Mouse (Mus musculus) heart, postnatal 0 days (tissue): ENCODE measurements around the gene Ccdc142. TPM values are rescaled to one million over a fixed set of nuclear protein-coding genes. Genes with fewer than 3 reads are reported as not detected.

Source experiments
- ATAC-seq: fragments of 200-750 bp; cut with Nextera tagmentation; 2 replicates; pipeline ENCODE4 v1.8.0; 2017; ENCODE audit warnings: low read depth, moderate number of reproducible peaks, moderate library complexity; ENCODE audit not compliant: insufficient read depth
- DNase-seq: peaks from one replicate; pipeline ENCODE4 v3.0.0-alpha.2; 2016; ENCODE audit warnings: low spot score
- H3K27ac ChIP-seq: fragments of 300-500 bp; sonication (generic); 2 replicates; pipeline ENCODE4 v1.5.1; 2014; ENCODE audit warnings: low read depth, mild to moderate bottlenecking
- H3K27me3 ChIP-seq: fragments of 300-500 bp; sonication (generic); 2 replicates; pipeline ENCODE4 v1.6.1; 2014; ENCODE audit warnings: low read length, mixed read lengths; ENCODE audit not compliant: control insufficient read depth, insufficient read depth
- H3K36me3 ChIP-seq: fragments of 300-500 bp; sonication (generic); replicated peaks from 2 replicates; pipeline ENCODE4 v1.6.1; 2014; ENCODE audit warnings: low read length, mixed read lengths; ENCODE audit not compliant: control insufficient read depth, insufficient read depth
- H3K4me1 ChIP-seq: fragments of 300-500 bp; sonication (generic); 2 replicates; pipeline ENCODE4 v1.6.1; 2014; ENCODE audit warnings: antibody characterized with exemption; ENCODE audit not compliant: control insufficient read depth, insufficient read depth
- H3K4me2 ChIP-seq: fragments of 300-500 bp; sonication (generic); 2 replicates; pipeline ENCODE4 v1.6.1; 2014; ENCODE audit warnings: low read depth, mild to moderate bottlenecking, low read length, moderate library complexity
- H3K4me3 ChIP-seq: fragments of 300-500 bp; sonication (generic); 2 replicates; pipeline ENCODE4 v1.5.1; 2014; ENCODE audit warnings: low read depth, low read length
- H3K9ac ChIP-seq: fragments of 300-500 bp; sonication (generic); replicated peaks from 2 replicates; pipeline ENCODE4 v1.6.1; 2014; ENCODE audit warnings: low read depth, low read length, mixed read lengths
- H3K9me3 ChIP-seq: fragments of 300-500 bp; sonication (generic); replicated peaks from 2 replicates; pipeline ENCODE4 v1.6.1; 2016; ENCODE audit warnings: low read length; ENCODE audit not compliant: control insufficient read depth
- CTCF ChIP-seq: IDR thresholded peaks from 2 replicates; pipeline ENCODE4 v1.5.1; 2016; ENCODE audit warnings: antibody characterized with exemption, control low read depth, low read depth
- EP300 ChIP-seq: IDR thresholded peaks from 2 replicates; pipeline ENCODE4 v1.6.1; 2016; ENCODE audit warnings: antibody characterized with exemption, low read depth
- WGBS: fragments of 180-500 bp; shearing (Covaris S2); extraction: QIAGEN DNeasy Blood & Tissue Kit; methylation state at CpG from one replicate; pipeline ENCODE4 v1.1.7; 2014; 5-methylcytosine and 5-hydroxymethylcytosine counted together
- polyA plus RNA-seq: library from polyadenylated mRNA; unstranded; fragments of >200 nt; fragmentation: Nextera tagmentation; extraction: Ambion mirVana; gene quantifications from 2 replicates; pipeline ENCODE4 v1.2.1, GENCODE M21; 2015
- total RNA-seq: library from RNA; depleted of rRNA; stranded (reverse); fragments of >200 nt; gene quantifications from 2 replicates; pipeline ENCODE4 v1.2.3, GENCODE M21; 2014; ENCODE audit warnings: low replicate concordance

Gene Ccdc142
- total and polyA plus RNA-seq, 2 experiments from 2014 or later = 0.11 to 1.6 TPM

GRCm38 (mm10) chr6:83086121-83087035 is 15.0 kb upstream of the Ccdc142 start, which contains the start of gene Lbx2:
Gene Lbx2, plus strand, starts transcription at chr6:83086367.
- ATAC-seq (no peak), DNase-seq (no peak)
- 0 out of 2 replicates have a peak, but pooled peaks cover 12% of the 10 kb centered on the region for H3K36me3 ChIP-seq
- H3K9ac ChIP-seq = no peak within 1 kb of the TSS
- no peaks in the 10 kb centered on the region for H3K9me3 ChIP-seq
- 5% methylated on average over 42 of the region's 42 CpGs for WGBS
- H3K4me3 ChIP-seq = peak within 1 kb of the TSS; percentile 39
- H3K4me1 ChIP-seq = 0 out of 2 replicates have a peak, but pooled peaks cover 15% of the 10 kb centered on the region
- no peak for TF ChIP-seq CTCF
- no peak for TF ChIP-seq EP300
- peak within 1 kb of the TSS; percentile 56 for H3K4me2 ChIP-seq
- H3K27me3 ChIP-seq = peaks cover 72% of the 10 kb centered on the region
- H3K27ac ChIP-seq = no peak within 1 kb of the TSS

GRCm38 (mm10) chr6:83087205-83087925 is 14.0 kb upstream of the Ccdc142 start:
- H3K4me3 ChIP-seq = peak overlapping the region; percentile 39
- peak overlapping the region; percentile 56 for H3K4me2 ChIP-seq
- DNase-seq (no peak), ATAC-seq (no peak)
- 0 out of 2 replicates have a peak, but pooled peaks cover 15% of the 10 kb centered on the region for H3K4me1 ChIP-seq
- H3K36me3 ChIP-seq = 0 out of 2 replicates have a peak, but pooled peaks cover 4% of the 10 kb centered on the region
- no peak for TF ChIP-seq EP300
- no peak overlapping the region for H3K27ac ChIP-seq
- peaks cover 71% of the 10 kb centered on the region for H3K27me3 ChIP-seq
- no peaks in the 10 kb centered on the region for H3K9me3 ChIP-seq
- WGBS = 3% methylated on average over 47 of the region's 47 CpGs
- H3K9ac ChIP-seq = peak overlapping the region; percentile 40; the same call in 1 of the 2 replicates

- ATAC-seq (no peak), DNase-seq (no peak)
- 19% methylated on average over 9 of the region's 9 CpGs for WGBS
- Histone ChIP-seq H3K27ac (no peak overlapping the region), H3K9me3 (no peaks in the 10 kb centered on the region), H3K36me3 (no peaks in the 10 kb centered on the region), H3K4me1 (0 out of 2 replicates have a peak, but pooled peaks cover 15% of the 10 kb centered on the region), H3K4me2 (peak overlapping the region; percentile 56), H3K27me3 (peaks cover 66% of the 10 kb centered on the region), H3K4me3 (peak overlapping the region; percentile 39), H3K9ac (peak overlapping the region; percentile 40; the same call in 1 of the 2 replicates)
- TF ChIP-seq CTCF (no peak), EP300 (no peak)
Measured at GRCm38 (mm10) chr6:83087926-83088260, 13.5 kb upstream of the Ccdc142 start.

- Histone ChIP-seq H3K4me2 (no peak overlapping the region), H3K27ac (peak overlapping the region; percentile 39), H3K27me3 (peaks cover 23% of the 10 kb centered on the region), H3K4me1 (0 out of 2 replicates have a peak, but pooled peaks cover 5% of the 10 kb centered on the region), H3K9ac (no peak overlapping the region), H3K9me3 (no peaks in the 10 kb centered on the region), H3K4me3 (no peak overlapping the region), H3K36me3 (no peaks in the 10 kb centered on the region)
- DNase-seq (no peak), ATAC-seq (peak; percentile 61; the same call in 1 of the 2 replicates)
- no peak for TF ChIP-seq CTCF
- no peak for TF ChIP-seq EP300
- WGBS = 30% methylated on average over 6 of the region's 6 CpGs
Measured at GRCm38 (mm10) chr6:83092416-83093127, 8.8 kb upstream of the Ccdc142 start.

- no peaks in the 10 kb centered on the region for H3K36me3 ChIP-seq
- DNase-seq = no peak
- H3K27me3 ChIP-seq = peaks cover 4% of the 10 kb centered on the region; the same call in 1 of the 2 replicates
- no peaks in the 10 kb centered on the region for H3K9me3 ChIP-seq
- no peak overlapping the region for H3K4me2 ChIP-seq
- TF ChIP-seq CTCF = no peak
- TF ChIP-seq EP300 = no peak
- WGBS = 41% methylated on average over 6 of the region's 6 CpGs
- no peak for ATAC-seq
- no peaks in the 10 kb centered on the region for H3K4me1 ChIP-seq
- no peak overlapping the region for H3K27ac ChIP-seq
- no peak overlapping the region for H3K4me3 ChIP-seq
- no peak overlapping the region for H3K9ac ChIP-seq
Measured at GRCm38 (mm10) chr6:83095968-83096367, 5.4 kb upstream of the Ccdc142 start.
